Mouse (Mus musculus): ENCODE data around the gene Thbs4. TPM values are rescaled to one million over a fixed set of nuclear protein-coding genes. Genes with fewer than 3 reads are reported as not detected.
A peak's percentile ranks its signal among the peaks of the same experiment; 100 is the strongest.

Thbs4 gene
- polyA plus RNA-seq, 2 experiments = 0.03 to 0.12 TPM

DNA sequence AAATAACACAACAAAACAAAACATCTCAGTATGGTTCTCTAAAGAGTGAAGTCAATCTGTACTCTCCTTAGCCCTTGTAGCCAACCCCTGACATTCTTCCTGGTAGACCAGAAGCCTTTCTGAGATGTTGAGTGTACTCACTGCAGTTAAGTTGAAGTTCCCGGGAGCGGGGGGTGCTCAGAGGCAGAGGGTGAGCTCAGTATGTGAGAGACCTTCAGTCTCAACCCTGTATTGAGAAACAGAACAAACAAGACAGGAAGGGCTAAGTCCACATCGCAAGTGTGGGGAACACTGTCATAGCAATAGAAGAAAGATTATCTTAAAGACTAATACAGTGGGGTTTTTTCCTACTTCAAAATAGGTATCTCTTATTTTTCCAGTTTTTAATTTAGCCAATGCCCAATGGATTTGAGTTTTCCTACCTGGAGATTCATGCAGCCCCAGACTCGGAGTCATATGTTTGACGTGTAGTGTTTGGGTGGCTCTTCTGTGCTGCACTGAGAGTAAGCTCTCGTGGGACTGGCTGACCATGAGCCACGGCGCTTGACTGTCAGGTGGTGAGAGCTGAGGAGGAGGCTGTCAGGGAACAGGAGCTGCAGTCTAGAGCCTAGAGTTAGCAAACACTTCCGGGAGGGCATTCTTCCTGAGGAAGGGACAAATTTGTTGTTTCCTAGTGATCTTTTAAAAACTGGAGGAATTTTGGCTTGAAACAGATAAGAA, 88.1 kb downstream of the Thbs4 start:
- 79% methylated on average over 9 of the region's 9 CpGs for WGBS (ENCODE audit: insufficient replicate concordance)
- no peaks in the 10 kb centered on the region for H3K9me3 ChIP-seq (ENCODE audit: control insufficient read depth, low read length)
- no peak overlapping the region for H3K4me2 ChIP-seq (ENCODE audit: low read depth)
- peak; percentile 42; the same call in 1 of the 2 replicates for ATAC-seq (ENCODE audit: insufficient read depth)
- peaks cover 0 to 10% of the 10 kb centered on the region in 2 experiments; a peak in 2 of 4 replicates for H3K4me1 ChIP-seq (replicated peaks; ENCODE audit: control insufficient read depth in 2 of 2, insufficient read depth in 2 of 2, low read length in 1 of 2)
- H3K27ac ChIP-seq = no peak overlapping the region
- TF ChIP-seq EP300 (IDR thresholded peaks at IDR 0.05; ENCODE audit: low read depth) = no peak
- TF ChIP-seq CTCF (IDR thresholded peaks at IDR 0.05; ENCODE audit: low read depth) = no peak
- no peak overlapping the region for H3K9ac ChIP-seq (replicated peaks)
- no peak overlapping the region for H3K4me3 ChIP-seq (ENCODE audit: insufficient read depth in 1 of 2, low read depth in 2 of 2, low read length in 2 of 2)
- H3K36me3 ChIP-seq (replicated peaks; ENCODE audit: control insufficient read depth, insufficient read depth, low read depth) = peaks cover 48% of the 10 kb centered on the region
- DNase-seq (ENCODE audit: low read depth in 3 of 3, low spot score in 3 of 3) = no peak
- H3K27me3 ChIP-seq (ENCODE audit: control insufficient read depth, insufficient read depth, low read length) = no peaks in the 10 kb centered on the region

DNA sequence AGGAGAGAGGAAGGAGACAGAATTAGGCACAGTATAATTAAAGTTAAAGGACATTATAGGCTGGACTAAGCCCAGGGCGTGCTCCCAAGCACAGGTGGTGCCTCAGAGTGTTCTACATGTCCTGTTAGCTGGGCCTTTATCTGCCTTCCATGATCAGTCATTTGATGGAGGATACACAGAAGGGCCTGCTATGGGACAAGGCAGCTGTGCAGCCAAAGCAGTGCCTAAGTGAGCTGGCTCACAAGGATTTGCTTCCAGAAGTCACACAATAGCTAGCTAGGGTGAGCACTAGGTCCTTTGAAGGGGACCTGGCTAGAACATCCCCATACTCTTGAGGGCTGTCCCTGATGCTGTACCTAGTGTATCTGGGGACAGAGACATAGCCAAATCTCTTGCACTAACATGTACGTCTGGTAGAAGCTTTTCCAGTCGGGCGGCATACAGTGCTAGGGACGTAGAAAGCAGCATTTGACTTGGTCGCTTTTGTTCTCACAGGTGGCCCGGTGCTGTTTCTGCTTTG, 89.5 kb downstream of the Thbs4 start:
- Histone ChIP-seq H3K27me3 (ENCODE audit: control insufficient read depth, insufficient read depth, low read length) (no peaks in the 10 kb centered on the region), H3K27ac (no peak overlapping the region), H3K4me3 (ENCODE audit: insufficient read depth in 1 of 2, low read depth in 2 of 2, low read length in 2 of 2) (no peak overlapping the region), H3K36me3 (replicated peaks; ENCODE audit: control insufficient read depth, insufficient read depth, low read depth) (peaks cover 60% of the 10 kb centered on the region), H3K9me3 (ENCODE audit: control insufficient read depth, low read length) (no peaks in the 10 kb centered on the region), H3K4me1 (replicated peaks; ENCODE audit: control insufficient read depth in 2 of 2, insufficient read depth in 2 of 2, low read length in 1 of 2) (peaks cover 0 to 10% of the 10 kb centered on the region in 2 experiments; a peak in 2 of 4 replicates), H3K9ac (replicated peaks) (no peak overlapping the region), H3K4me2 (ENCODE audit: low read depth) (no peak overlapping the region)
- TF ChIP-seq CTCF (IDR thresholded peaks at IDR 0.05; ENCODE audit: low read depth) (no peak), EP300 (IDR thresholded peaks at IDR 0.05; ENCODE audit: low read depth) (no peak)
- DNase-seq (ENCODE audit: low read depth in 3 of 3, low spot score in 3 of 3) = no peak
- WGBS (ENCODE audit: insufficient replicate concordance) = 88% methylated on average over 7 of the region's 7 CpGs
- no peak for ATAC-seq (ENCODE audit: insufficient read depth)

DNA sequence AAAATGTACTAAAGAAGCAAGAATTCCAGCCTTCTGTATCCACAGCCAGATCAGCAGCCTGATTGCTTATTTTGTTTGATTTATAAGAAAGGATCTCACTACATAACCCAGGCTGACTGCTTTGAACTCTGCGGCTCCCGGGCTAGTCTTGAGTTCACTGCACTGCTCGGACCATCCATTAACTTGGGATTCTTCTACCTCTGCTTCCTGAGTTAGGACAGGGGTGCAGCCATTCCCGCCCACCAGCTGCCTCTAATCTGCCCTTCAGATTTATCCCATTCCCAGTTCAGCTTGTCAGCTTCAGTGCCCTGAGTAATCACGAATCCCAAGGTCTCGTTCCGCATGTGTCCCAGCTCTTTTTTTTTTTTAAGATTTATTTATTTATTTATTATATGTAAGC, 90.4 kb downstream of the Thbs4 start:
- Histone ChIP-seq H3K27me3 (ENCODE audit: control insufficient read depth, insufficient read depth, low read length) (no peaks in the 10 kb centered on the region), H3K9ac (replicated peaks) (no peak overlapping the region), H3K4me1 (replicated peaks; ENCODE audit: control insufficient read depth in 2 of 2, insufficient read depth in 2 of 2, low read length in 1 of 2) (peaks cover 0 to 10% of the 10 kb centered on the region in 2 experiments; a peak in 2 of 4 replicates), H3K27ac (no peak overlapping the region), H3K4me3 (ENCODE audit: insufficient read depth in 1 of 2, low read depth in 2 of 2, low read length in 2 of 2) (no peak overlapping the region), H3K36me3 (replicated peaks; ENCODE audit: control insufficient read depth, insufficient read depth, low read depth) (peaks cover 56% of the 10 kb centered on the region), H3K9me3 (ENCODE audit: control insufficient read depth, low read length) (no peaks in the 10 kb centered on the region), H3K4me2 (ENCODE audit: low read depth) (no peak overlapping the region)
- ATAC-seq (ENCODE audit: insufficient read depth) (no peak), DNase-seq (ENCODE audit: low read depth in 3 of 3, low spot score in 3 of 3) (no peak)
- WGBS (ENCODE audit: insufficient replicate concordance) = 93% methylated on average over 7 of the region's 7 CpGs
- TF ChIP-seq EP300 (IDR thresholded peaks at IDR 0.05; ENCODE audit: low read depth) = no peak
- no peak for TF ChIP-seq CTCF (IDR thresholded peaks at IDR 0.05; ENCODE audit: low read depth)

DNA sequence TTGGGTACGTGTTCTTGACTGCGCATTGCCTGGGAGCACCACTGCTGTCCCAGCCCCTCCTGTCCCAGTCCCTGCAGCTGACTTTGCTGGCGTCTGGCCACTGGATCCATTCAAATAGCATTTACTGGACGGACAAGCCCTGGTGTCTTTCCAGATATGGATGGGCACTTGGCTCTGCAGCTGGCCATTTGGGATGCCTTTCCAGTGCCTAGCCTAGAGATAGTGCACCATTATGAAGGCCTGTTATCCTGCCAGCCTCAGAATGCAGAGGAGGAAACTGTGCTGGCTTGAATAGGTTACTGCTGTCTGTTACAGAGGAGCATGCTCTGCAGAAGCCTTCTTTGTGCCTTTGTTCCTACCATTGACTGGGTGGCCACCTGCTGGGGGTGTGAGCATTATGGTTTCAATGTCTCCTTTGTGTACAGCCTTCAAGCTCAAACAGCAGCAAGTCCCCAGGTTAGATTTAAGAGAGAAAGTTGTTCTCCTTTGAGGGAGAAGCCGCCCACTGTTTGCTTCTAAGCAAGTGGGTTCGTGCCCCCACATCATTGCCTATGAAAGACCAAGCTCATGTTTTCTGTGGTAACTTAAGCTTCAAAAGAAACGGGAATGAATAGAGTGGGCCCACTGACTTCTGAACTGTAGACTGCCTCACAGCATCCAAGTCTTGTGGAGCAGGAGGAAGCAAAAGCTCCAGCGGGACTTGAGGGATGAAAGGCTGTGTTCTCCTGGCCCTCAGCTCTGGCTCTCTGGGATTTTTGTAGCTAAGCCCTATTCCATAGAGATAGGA, 91.2 kb downstream of the Thbs4 start:
- Histone ChIP-seq H3K4me1 (replicated peaks; ENCODE audit: control insufficient read depth in 2 of 2, insufficient read depth in 2 of 2, low read length in 1 of 2) (peaks cover 0 to 10% of the 10 kb centered on the region in 2 experiments; a peak in 2 of 4 replicates), H3K9me3 (ENCODE audit: control insufficient read depth, low read length) (no peaks in the 10 kb centered on the region), H3K27me3 (ENCODE audit: control insufficient read depth, insufficient read depth, low read length) (no peaks in the 10 kb centered on the region), H3K9ac (replicated peaks) (no peak overlapping the region), H3K27ac (no peak overlapping the region), H3K4me3 (ENCODE audit: insufficient read depth in 1 of 2, low read depth in 2 of 2, low read length in 2 of 2) (no peak overlapping the region), H3K36me3 (replicated peaks; ENCODE audit: control insufficient read depth, insufficient read depth, low read depth) (peaks cover 50% of the 10 kb centered on the region), H3K4me2 (ENCODE audit: low read depth) (no peak overlapping the region)
- TF ChIP-seq EP300 (IDR thresholded peaks at IDR 0.05; ENCODE audit: low read depth) (no peak), CTCF (IDR thresholded peaks at IDR 0.05; ENCODE audit: low read depth) (no peak)
- DNase-seq (ENCODE audit: low read depth in 3 of 3, low spot score in 3 of 3) (no peak), ATAC-seq (ENCODE audit: insufficient read depth) (no peak)
- 79% methylated on average over 8 of the region's 8 CpGs for WGBS (ENCODE audit: insufficient replicate concordance)

DNA sequence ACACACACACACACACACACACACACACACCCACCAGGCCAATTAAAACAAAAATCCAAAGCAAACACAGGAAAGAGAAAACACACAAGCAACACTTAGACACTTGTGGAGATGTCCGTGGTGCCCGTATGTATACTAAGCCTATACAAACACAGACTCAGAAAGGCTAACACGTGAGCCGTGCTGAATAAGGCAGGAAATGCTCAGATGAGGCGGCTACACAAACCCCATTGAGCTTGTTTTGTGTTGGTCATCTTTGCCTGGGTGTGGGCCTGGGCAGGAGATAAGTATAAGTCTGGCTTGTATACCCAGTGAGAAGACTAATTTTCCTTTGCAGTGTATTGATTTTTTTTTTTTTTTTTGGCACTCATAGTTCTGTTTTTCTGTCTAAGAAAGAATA, 92.6 kb downstream of the Thbs4 start:
- 74% methylated on average over 5 of the region's 5 CpGs for WGBS (ENCODE audit: insufficient replicate concordance)

More for the DNA sequence above, 92.6 kb downstream of the Thbs4 start:
- Histone ChIP-seq H3K4me3 (ENCODE audit: insufficient read depth in 1 of 2, low read depth in 2 of 2, low read length in 2 of 2) (no peak overlapping the region), H3K4me1 (replicated peaks; ENCODE audit: control insufficient read depth in 2 of 2, insufficient read depth in 2 of 2, low read length in 1 of 2) (peaks cover 0 to 10% of the 10 kb centered on the region in 2 experiments; a peak in 2 of 4 replicates), H3K9ac (replicated peaks) (no peak overlapping the region), H3K36me3 (replicated peaks; ENCODE audit: control insufficient read depth, insufficient read depth, low read depth) (peaks cover 42% of the 10 kb centered on the region), H3K27me3 (ENCODE audit: control insufficient read depth, insufficient read depth, low read length) (no peaks in the 10 kb centered on the region), H3K9me3 (ENCODE audit: control insufficient read depth, low read length) (no peaks in the 10 kb centered on the region), H3K4me2 (ENCODE audit: low read depth) (no peak overlapping the region), H3K27ac (no peak overlapping the region)
- no peak for ATAC-seq (ENCODE audit: insufficient read depth)
- DNase-seq (ENCODE audit: low read depth in 3 of 3, low spot score in 3 of 3) = no peak
- TF ChIP-seq EP300 (IDR thresholded peaks at IDR 0.05; ENCODE audit: low read depth) (no peak), CTCF (IDR thresholded peaks at IDR 0.05; ENCODE audit: low read depth) (no peak)

Other genes starting within 250 kb of the Thbs4 start
- gene Spz1, start 218.6 kb downstream of the Thbs4 start, polyA plus RNA-seq (2012; rRNA removed) = not detected in 2 replicates
- not detected in 2 replicates for gene Spz1, start 218.6 kb downstream of the Thbs4 start, polyA plus RNA-seq (2014; fragmentation: Nextera tagmentation; extraction: Ambion mirVana)
- 15.2 and 17.9 TPM in 2 replicates for gene Serinc5, start 183.7 kb downstream of the Thbs4 start, polyA plus RNA-seq (2012; rRNA removed)
- gene Serinc5, start 183.7 kb downstream of the Thbs4 start, polyA plus RNA-seq (2014; fragmentation: Nextera tagmentation; extraction: Ambion mirVana) = 14.2 and 16.8 TPM in 2 replicates
- gene Mtx3, start 49.9 kb upstream of the Thbs4 start, polyA plus RNA-seq (2012; rRNA removed) = 2.6 and 3.4 TPM in 2 replicates
- 0.59 and 0.76 TPM in 2 replicates for gene Mtx3, start 49.9 kb upstream of the Thbs4 start, polyA plus RNA-seq (2014; fragmentation: Nextera tagmentation; extraction: Ambion mirVana)

All from liver, embryonic 14.5 days (tissue).